Mouse (Mus musculus): Measurements from ENCODE around the gene Zfp462.

- no peak for TF ChIP-seq GATA1 (IDR thresholded peaks at IDR 0.05; ENCODE audit: borderline replicate concordance, low read length)
- no peak for TF ChIP-seq FLI1 (IDR thresholded peaks at IDR 0.05; ENCODE audit: low read length)
Observed at GRCm38 (mm10) chr4:54967721-54968120, 22.9 kb downstream of the Zfp462 start.
